Mouse (Mus musculus) ovary, postnatal 14 days (tissue): ENCODE results near the gene Dhx37.
"Not testable (repeated sequence)": the region's sequence is repeated elsewhere in the genome, so short reads cannot be mapped to it uniquely, and the experiment has no call there.

ENCODE experiments used
- DNase-seq: peaks from one replicate; pipeline ENCODE4 v3.0.0; 2022; ENCODE audit warnings: low spot score

Gene Dhx37

GRCm38 (mm10) chr5:125389131-125389578 lies 44.8 kb downstream of the Dhx37 start, which contains the start of gene Gm10382:
Gm10382 (plus strand) TSS chr5:125389322.
- peak; percentile 59 for DNase-seq

GRCm38 (mm10) chr5:125388358-125389092 lies 45.4 kb downstream of the Dhx37 start:
- no peak for DNase-seq

DNA sequence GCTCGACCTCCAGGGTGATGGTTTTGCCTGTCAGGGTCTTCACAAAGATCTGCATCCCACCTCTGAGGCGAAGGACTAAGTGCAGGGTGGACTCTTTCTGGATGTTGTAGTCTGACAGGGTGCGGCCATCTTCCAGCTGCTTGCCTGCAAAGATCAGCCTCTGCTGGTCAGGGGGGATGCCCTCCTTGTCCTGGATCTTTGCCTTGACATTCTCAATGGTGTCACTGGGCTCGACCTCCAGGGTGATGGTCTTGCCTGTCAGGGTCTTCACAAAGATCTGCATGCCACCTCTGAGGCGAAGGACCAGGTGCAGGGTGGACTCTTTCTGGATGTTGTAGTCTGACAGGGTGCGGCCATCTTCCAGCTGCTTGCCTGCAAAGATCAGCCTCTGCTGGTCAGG lies 46.6 kb downstream of the Dhx37 start:
- DNase-seq: not testable (repeated sequence)

GRCm38 (mm10) chr5:125385215-125385940 lies 48.5 kb downstream of the Dhx37 start:
- DNase-seq: no peak

DNA sequence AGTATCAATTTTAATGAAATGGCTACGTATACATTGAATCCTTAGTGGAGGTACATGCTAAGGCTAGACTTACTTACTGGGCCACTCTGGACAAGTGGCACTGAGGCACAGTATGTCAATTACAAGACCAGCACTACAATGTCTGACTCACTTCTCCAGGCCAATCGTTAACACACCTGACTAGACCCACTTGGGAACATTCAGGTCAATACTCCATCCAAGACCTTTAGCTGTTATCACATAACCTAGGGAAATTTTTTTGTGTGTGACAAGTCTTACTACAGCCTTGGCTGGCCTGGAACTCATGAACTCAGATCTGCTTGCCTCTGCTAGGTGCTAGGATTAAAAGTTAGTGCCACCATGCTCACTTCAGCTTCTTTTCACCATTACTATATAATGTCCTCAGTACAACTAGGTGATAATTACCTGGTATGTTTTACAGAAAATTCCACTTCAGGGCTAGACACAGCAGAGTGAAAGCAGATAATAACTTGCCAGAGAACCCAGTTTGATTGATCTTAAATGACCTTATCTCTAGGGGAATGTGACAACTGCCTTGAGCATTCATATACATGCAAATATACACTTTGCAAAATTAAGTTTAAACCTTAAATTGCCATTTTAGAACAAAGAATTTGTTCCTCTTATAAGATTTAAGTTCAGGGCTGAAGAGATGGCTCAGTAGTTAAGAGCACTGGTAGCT lies 49.3 kb downstream of the Dhx37 start:
- DNase-seq: no peak

- DNase-seq: no peak
These were observed 50.1 kb downstream of the Dhx37 start for GRCm38 (mm10) chr5:125383637-125384420.

GRCm38 (mm10) chr5:125382673-125383558 lies 51.0 kb downstream of the Dhx37 start:
- no peak for DNase-seq

- DNase-seq: no peak
These were observed 51.8 kb downstream of the Dhx37 start for GRCm38 (mm10) chr5:125381954-125382672.

- DNase-seq: no peak
These were observed 55.0 kb downstream of the Dhx37 start for GRCm38 (mm10) chr5:125378919-125379318.

- DNase-seq: no peak
These were observed 56.7 kb downstream of the Dhx37 start for GRCm38 (mm10) chr5:125377214-125377613.

DNA sequence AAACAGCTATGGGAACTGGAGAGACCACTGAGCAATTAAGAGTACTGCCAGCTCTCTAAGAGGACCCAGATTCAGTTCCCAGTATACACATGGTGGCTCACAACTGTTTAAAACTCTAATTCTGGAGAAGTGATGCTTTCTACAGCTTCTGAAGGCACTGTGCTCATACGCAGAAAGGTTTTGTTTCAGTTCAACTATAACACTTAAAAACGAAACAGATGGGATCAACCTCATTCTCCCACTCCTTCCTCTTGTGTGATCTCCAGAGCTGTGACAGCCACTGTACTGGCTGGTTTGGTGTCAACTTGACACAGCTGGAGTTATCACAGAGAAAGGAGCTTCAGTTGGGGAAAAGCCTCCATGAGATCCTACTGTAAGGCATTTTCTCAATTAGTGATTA lies 58.0 kb downstream of the Dhx37 start:
- DNase-seq: no peak

GRCm38 (mm10) chr5:125372027-125372426 lies 61.9 kb downstream of the Dhx37 start:
- no peak for DNase-seq

DNA sequence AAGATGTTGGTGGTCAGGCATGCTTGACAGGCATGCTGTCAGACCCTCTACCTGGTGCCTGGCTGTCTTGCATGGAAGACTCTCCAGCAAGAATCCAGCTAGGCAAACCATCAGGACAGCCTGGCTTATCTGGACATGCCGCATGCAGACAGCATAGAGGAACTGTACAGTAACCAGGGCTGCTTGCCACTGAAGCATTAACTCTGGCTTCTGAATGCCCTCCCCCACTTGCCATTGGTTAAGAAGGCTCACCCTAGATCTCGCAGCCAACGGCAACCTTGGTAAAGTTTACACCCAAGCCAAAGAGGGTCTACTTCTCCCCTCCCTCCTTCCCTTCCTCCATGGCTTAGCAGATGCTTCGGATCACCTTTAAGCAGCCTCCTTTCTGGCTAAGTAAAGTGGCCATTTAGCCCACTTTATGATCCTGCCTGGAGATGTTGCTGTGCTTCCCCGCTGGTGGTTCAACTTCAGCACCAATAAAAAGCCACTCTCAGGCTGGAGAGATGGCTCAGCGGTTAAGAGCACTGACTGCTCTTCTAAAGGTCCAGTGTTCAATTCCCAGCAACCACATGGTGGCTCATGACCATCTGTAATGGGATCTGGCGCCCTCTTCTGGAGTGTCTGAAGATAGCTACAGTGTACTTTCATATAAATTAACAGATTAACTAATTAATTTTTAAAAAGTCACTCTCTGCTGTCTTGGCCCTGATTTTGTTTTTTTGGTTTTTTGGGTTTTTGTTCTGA lies 62.8 kb downstream of the Dhx37 start:
- no peak for DNase-seq

DNA sequence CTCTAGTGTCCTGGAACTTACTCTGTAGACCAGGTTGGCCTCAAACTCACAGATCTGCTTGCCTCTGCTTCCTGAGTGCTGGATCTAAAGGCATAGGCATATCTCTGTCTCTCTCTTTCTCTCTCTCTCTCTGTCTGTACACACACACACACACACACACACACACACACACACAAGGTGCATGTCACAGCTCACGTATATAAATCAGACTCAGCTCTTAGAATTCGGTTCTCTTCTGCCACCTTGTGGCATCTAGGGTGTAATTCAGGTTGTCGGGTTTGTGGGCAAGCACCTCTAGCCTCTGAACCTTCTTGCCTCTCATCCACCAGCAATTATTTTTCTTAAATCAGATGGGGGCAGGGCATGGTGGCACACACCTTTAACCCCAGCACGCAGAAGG lies 65.4 kb downstream of the Dhx37 start:
- peak; percentile 54 for DNase-seq

DNA sequence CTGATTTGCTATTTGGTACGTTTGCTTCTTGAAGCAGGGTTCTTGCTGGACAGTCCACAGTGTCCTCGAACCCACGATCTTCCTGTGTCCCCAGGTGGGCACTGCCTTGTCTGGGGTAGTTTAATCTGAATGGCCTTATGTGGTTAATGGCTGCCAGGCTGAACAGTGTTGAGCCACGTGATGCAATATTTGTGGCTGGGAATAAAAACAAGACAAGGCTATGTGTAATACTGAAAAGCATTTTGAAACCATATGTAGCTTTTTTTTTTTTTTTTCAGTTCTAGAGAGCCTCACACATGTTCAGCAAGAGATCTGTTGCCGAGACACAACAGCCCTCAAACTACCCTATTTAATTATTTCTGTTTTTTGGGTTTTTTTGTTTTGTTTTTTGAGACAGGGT lies 65.8 kb downstream of the Dhx37 start:
- no peak for DNase-seq

- DNase-seq: no peak
These were observed 69.0 kb downstream of the Dhx37 start for GRCm38 (mm10) chr5:125364851-125365429.

GRCm38 (mm10) chr5:125363894-125364293 lies 70.0 kb downstream of the Dhx37 start:
- DNase-seq: no peak
